Mouse (Mus musculus) hindbrain, embryonic 14.5 days (tissue): Measurements from ENCODE around the gene Hspb2. TPM values are rescaled to one million over a fixed set of nuclear protein-coding genes. Genes with fewer than 3 reads are reported as not detected.

Experiments
- ATAC-seq: fragments of 200-750 bp; cut with Nextera tagmentation; 2 replicates; pipeline ENCODE4 v1.8.0; 2017; ENCODE audit warnings: moderate number of reproducible peaks, mild to moderate bottlenecking, moderate TSS enrichment, moderate library complexity; ENCODE audit not compliant: low FRiP score
- DNase-seq: peaks from one replicate; pipeline ENCODE4 v3.0.0-alpha.2; 2015; ENCODE audit warnings: low spot score
- H3K27ac ChIP-seq: fragments of 300-500 bp; sonication (generic); 2 replicates; pipeline ENCODE4 v1.5.1; 2014; ENCODE audit warnings: mild to moderate bottlenecking, moderate library complexity
- H3K27me3 ChIP-seq: fragments of 300-500 bp; sonication (generic); 2 replicates; pipeline ENCODE4 v1.6.1; 2014; ENCODE audit warnings: mild to moderate bottlenecking, low read length, mixed read lengths; ENCODE audit not compliant: control insufficient read depth, insufficient read depth
- H3K36me3 ChIP-seq: fragments of 300-500 bp; sonication (generic); replicated peaks from 2 replicates; pipeline ENCODE4 v1.6.1; 2014; ENCODE audit not compliant: control insufficient read depth, insufficient read depth
- H3K4me1 ChIP-seq: fragments of 300-500 bp; sonication (generic); replicated peaks from 2 replicates; pipeline ENCODE4 v1.6.1; 2014; ENCODE audit warnings: antibody characterized with exemption, low read length, mixed read lengths; ENCODE audit not compliant: control insufficient read depth, insufficient read depth
- H3K4me2 ChIP-seq: fragments of 300-500 bp; sonication (generic); replicated peaks from 2 replicates; pipeline ENCODE4 v1.6.1; 2014; ENCODE audit warnings: mild to moderate bottlenecking, moderate library complexity
- H3K4me3 ChIP-seq: fragments of 300-500 bp; sonication (generic); replicated peaks from 2 replicates; pipeline ENCODE4 v1.5.1; 2014; ENCODE audit warnings: mild to moderate bottlenecking, low read length
- H3K9ac ChIP-seq: fragments of 300-500 bp; sonication (generic); 2 replicates; pipeline ENCODE4 v1.6.1; 2014
- H3K9me3 ChIP-seq: fragments of 300-500 bp; sonication (generic); 2 replicates; pipeline ENCODE4 v1.6.1; 2016; ENCODE audit warnings: low read length; ENCODE audit not compliant: control insufficient read depth
- WGBS: fragments of 180-500 bp; shearing (Covaris S2); extraction: QIAGEN DNeasy Blood & Tissue Kit; methylation state at CpG from one replicate; pipeline ENCODE4 v1.1.7; 2014; 5-methylcytosine and 5-hydroxymethylcytosine counted together
- polyA plus RNA-seq: library from polyadenylated mRNA; unstranded; fragments of >200 nt; fragmentation: Nextera tagmentation; extraction: Ambion mirVana; gene quantifications from 2 replicates; pipeline ENCODE4 v1.2.1, GENCODE M21; 2014

Gene Hspb2
- polyA plus RNA-seq, 1 experiment from 2014 or later, result 1.8 TPM

DNA sequence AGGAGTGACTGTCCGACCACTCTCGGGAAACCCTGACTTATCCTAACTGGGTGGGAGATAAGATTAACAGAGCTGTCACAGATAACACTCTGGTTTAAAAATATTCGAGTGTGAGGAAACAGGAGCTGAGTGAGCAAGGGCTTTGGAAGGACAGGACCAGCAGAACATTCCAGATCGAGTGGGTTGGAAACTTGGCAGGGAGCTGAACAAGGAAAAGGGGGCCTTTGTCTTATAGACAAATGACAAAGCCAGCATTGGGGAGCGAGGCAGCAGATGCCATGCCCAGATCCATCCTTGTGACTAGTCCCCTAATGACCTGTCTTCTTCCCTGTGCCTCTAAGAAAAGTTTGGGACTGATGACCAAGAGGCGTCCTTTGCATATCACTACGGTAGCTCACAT, 1.8 kb upstream of the Hspb2 start:
- ATAC-seq, result no peak
- WGBS, result 72% methylated on average over 7 of the region's 7 CpGs
- no peak overlapping the region for H3K27ac ChIP-seq
- H3K27me3 ChIP-seq, result no peaks in the 10 kb centered on the region
- H3K36me3 ChIP-seq, result no peaks in the 10 kb centered on the region
- H3K9ac ChIP-seq, result no peak overlapping the region
- no peaks in the 10 kb centered on the region; the same call in 1 of the 2 replicates for H3K4me1 ChIP-seq
- H3K4me2 ChIP-seq, result no peak overlapping the region
- no peak for DNase-seq
- H3K9me3 ChIP-seq, result no peaks in the 10 kb centered on the region
- no peak overlapping the region for H3K4me3 ChIP-seq

GRCm38 (mm10) chr9:50752784-50753615, 846 bp upstream of the Hspb2 start:
- DNase-seq (no peak), ATAC-seq (no peak)
- Histone ChIP-seq H3K4me1 (no peaks in the 10 kb centered on the region; the same call in 1 of the 2 replicates), H3K4me3 (no peak overlapping the region), H3K9ac (no peak overlapping the region), H3K27me3 (no peaks in the 10 kb centered on the region), H3K4me2 (no peak overlapping the region), H3K27ac (no peak overlapping the region), H3K9me3 (no peaks in the 10 kb centered on the region), H3K36me3 (no peaks in the 10 kb centered on the region)
- WGBS, result 70% methylated on average over 17 of the region's 17 CpGs

DNA sequence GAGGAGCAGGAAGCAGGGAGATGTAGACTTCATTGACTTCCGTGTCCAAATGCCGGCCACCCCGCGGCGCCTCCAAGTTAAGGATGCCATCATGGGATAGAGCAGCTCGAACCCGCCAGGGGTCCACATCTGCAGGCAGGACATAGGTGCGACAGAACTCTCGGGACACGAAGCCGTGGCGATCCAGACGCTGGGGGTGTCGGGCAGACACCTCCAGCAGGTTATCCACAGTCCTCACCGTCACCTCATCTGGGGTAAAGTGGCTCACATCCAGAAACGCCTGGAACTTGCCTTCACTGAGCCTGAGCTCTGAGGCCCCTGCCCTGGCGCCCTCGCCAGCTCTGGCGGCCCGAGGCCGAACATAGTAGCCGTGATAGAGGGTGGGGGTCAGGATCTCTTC, 831 bp downstream of the Hspb2 start, which contains the start of gene Cryab:
Cryab (plus strand) TSS at position 3 of the 400 bp plus-strand sequence.
- no peak for ATAC-seq
- no peaks in the 10 kb centered on the region for H3K36me3 ChIP-seq

GRCm38 (mm10) chr9:50750706-50751105, 1.4 kb downstream of the Hspb2 start:
- Histone ChIP-seq H3K4me1 (peaks cover 6% of the 10 kb centered on the region; the same call in 1 of the 2 replicates), H3K27me3 (no peaks in the 10 kb centered on the region), H3K36me3 (no peaks in the 10 kb centered on the region), H3K27ac (no peak overlapping the region), H3K9ac (no peak overlapping the region), H3K4me3 (no peak overlapping the region), H3K9me3 (no peaks in the 10 kb centered on the region), H3K4me2 (no peak overlapping the region)
- no peak for ATAC-seq
- DNase-seq, result no peak
- 74% methylated on average over 6 of the region's 6 CpGs for WGBS

More for the DNA sequence above, 831 bp downstream of the Hspb2 start, which contains the start of gene Cryab:
- DNase-seq, result no peak
- H3K4me1 ChIP-seq, result peaks cover 2% of the 10 kb centered on the region; the same call in 1 of the 2 replicates
- H3K27me3 ChIP-seq, result no peaks in the 10 kb centered on the region
- H3K9me3 ChIP-seq, result no peaks in the 10 kb centered on the region
- H3K9ac ChIP-seq, result no peak within 1 kb of the TSS
- H3K4me2 ChIP-seq, result no peak within 1 kb of the TSS
- no peak within 1 kb of the TSS for H3K4me3 ChIP-seq
- 76% methylated on average over 22 of the region's 22 CpGs for WGBS
- H3K27ac ChIP-seq, result no peak within 1 kb of the TSS

DNA sequence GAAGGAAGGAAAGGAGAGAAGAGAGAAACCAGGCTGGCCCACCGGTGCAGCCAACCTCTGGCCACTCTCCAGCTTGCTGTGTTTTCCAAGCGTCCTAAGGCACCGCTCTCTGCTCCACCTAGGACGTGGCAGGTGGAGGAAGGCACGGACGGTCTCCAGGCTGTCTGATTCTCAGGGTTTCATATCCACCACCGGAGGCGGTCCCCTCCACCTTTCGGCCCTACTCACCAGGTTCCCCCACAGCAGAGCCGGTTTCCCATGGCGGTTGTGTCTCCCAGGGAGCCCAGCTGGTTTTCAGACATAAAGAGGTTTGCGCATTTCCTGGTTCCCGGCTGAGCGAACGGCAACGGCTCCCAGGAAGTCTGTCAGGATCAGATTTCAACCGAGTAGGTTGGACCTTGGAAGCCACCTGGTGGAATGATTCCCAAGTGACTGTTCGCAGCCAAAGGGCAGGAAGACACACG, 5.9 kb downstream of the Hspb2 start, which contains the start of gene 2310030G06Rik:
2310030G06Rik (minus strand) TSS at position 323 of the 464 bp plus-strand sequence.
- 1% methylated on average over 19 of the region's 19 CpGs for WGBS
- no peak for DNase-seq
- Histone ChIP-seq H3K9me3 (no peaks in the 10 kb centered on the region), H3K36me3 (no peaks in the 10 kb centered on the region), H3K27me3 (0 out of 2 replicates have a peak, but pooled peaks cover 5% of the 10 kb centered on the region), H3K9ac (peak within 1 kb of the TSS; percentile 45), H3K4me3 (peak within 1 kb of the TSS; percentile 24), H3K4me2 (peak within 1 kb of the TSS; percentile 51), H3K27ac (no peak within 1 kb of the TSS), H3K4me1 (0 out of 2 replicates have a peak, but pooled peaks cover 6% of the 10 kb centered on the region)
- no peak for ATAC-seq

- Histone ChIP-seq H3K9ac (peak overlapping the region; percentile 45), H3K27ac (no peak overlapping the region), H3K4me2 (peak overlapping the region; percentile 51), H3K4me1 (0 out of 2 replicates have a peak, but pooled peaks cover 6% of the 10 kb centered on the region), H3K4me3 (peak overlapping the region; percentile 24), H3K36me3 (no peaks in the 10 kb centered on the region), H3K9me3 (no peaks in the 10 kb centered on the region), H3K27me3 (0 out of 2 replicates have a peak, but pooled peaks cover 5% of the 10 kb centered on the region)
- DNase-seq, result no peak
- no peak for ATAC-seq
- 18% methylated on average over 7 of the region's 7 CpGs for WGBS
Measured at GRCm38 (mm10) chr9:50745806-50746205, 6.3 kb downstream of the Hspb2 start.

- H3K27ac ChIP-seq, result no peak overlapping the region
- 0 out of 2 replicates have a peak, but pooled peaks cover 5% of the 10 kb centered on the region for H3K27me3 ChIP-seq
- H3K4me2 ChIP-seq, result no peak overlapping the region
- DNase-seq (no peak), ATAC-seq (no peak)
- no peaks in the 10 kb centered on the region for H3K9me3 ChIP-seq
- H3K9ac ChIP-seq, result no peak overlapping the region
- WGBS, result 72% methylated on average over 2 of the region's 2 CpGs
- peaks cover 15% of the 10 kb centered on the region for H3K4me1 ChIP-seq
- no peak overlapping the region for H3K4me3 ChIP-seq
- H3K36me3 ChIP-seq, result no peaks in the 10 kb centered on the region
Measured at GRCm38 (mm10) chr9:50742744-50743143, 9.4 kb downstream of the Hspb2 start.

DNA sequence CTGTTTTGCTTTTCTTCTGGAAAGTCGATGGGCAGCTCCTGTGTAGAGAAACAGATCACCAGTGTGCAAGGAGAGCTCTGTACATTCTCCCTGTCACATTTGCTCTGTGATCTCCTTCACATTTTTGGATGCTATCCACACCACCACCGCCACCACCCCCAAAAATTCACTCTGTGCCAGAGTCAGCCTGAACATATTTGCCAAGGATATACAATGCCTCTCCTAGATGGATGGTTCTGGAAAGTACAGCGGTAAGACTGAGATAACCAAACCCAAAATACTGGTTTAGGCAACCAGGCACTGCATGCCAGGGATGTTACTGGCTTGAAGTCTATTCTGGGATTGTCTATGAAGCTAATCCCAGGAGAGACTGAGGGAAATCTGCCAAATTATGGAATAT, 9.9 kb downstream of the Hspb2 start:
- no peak overlapping the region for H3K9ac ChIP-seq
- 87% methylated on average over 3 of the region's 3 CpGs for WGBS
- no peak overlapping the region for H3K4me2 ChIP-seq
- peaks cover 15% of the 10 kb centered on the region for H3K4me1 ChIP-seq
- H3K9me3 ChIP-seq, result no peaks in the 10 kb centered on the region
- no peak overlapping the region for H3K4me3 ChIP-seq
- H3K27ac ChIP-seq, result no peak overlapping the region
- 0 out of 2 replicates have a peak, but pooled peaks cover 5% of the 10 kb centered on the region for H3K27me3 ChIP-seq
- ATAC-seq (no peak), DNase-seq (no peak)
- H3K36me3 ChIP-seq, result no peaks in the 10 kb centered on the region
